Mouse (Mus musculus): ENCODE results near the gene Wwp2. TPM values are rescaled to one million over a fixed set of nuclear protein-coding genes. Genes with fewer than 3 reads are reported as not detected.

The Wwp2 gene
- total and polyA plus RNA-seq, 3 experiments, result 21.8 to 31.5 TPM; not detected in 1

- Histone ChIP-seq H3K27ac (ENCODE audit: control insufficient read depth, low read depth, low read length) (no peak overlapping the region), H3K9ac (ENCODE audit: control insufficient read depth, low read depth, low read length, poor library complexity, severe bottlenecking) (no peak overlapping the region), H3K4me1 (ENCODE audit: control insufficient read depth in 1 of 2, insufficient read depth in 2 of 2, low read length in 2 of 2) (peaks cover 14 to 16% of the 10 kb centered on the region in 2 experiments), H3K36me3 (ENCODE audit: control insufficient read depth in 1 of 2, insufficient read depth in 2 of 2, low read length in 2 of 2) (peaks cover 0 to 14% of the 10 kb centered on the region in 2 experiments; a peak in 3 of 4 replicates), H3K4me3 (ENCODE audit: control insufficient read depth in 1 of 2, insufficient read depth in 1 of 2, low read depth in 2 of 2, low read length in 2 of 2) (no peak overlapping the region), H3K27me3 (ENCODE audit: control insufficient read depth in 1 of 2, insufficient read depth in 2 of 2, low read length in 2 of 2) (no peaks in the 10 kb centered on the region), H3K9me3 (replicated peaks; ENCODE audit: insufficient read depth, low read length) (no peaks in the 10 kb centered on the region), H3K79me2 (ENCODE audit: control insufficient read depth, insufficient read depth, low read length, poor library complexity) (no peaks in the 10 kb centered on the region)
- no peak for DNase-seq (ENCODE audit: low read depth, low spot score)
- TF ChIP-seq POLR2A (IDR thresholded peaks at IDR 0.05; ENCODE audit: control insufficient read depth in 1 of 2, insufficient read depth in 1 of 2, low read depth in 1 of 2, low read length in 2 of 2, poor library complexity in 1 of 2) (no peak), TCF12 (IDR thresholded peaks at IDR 0.05; ENCODE audit: low read depth, low read length) (no peak), CHD2 (IDR thresholded peaks at IDR 0.05; ENCODE audit: low read length) (no peak), MYB (IDR thresholded peaks at IDR 0.05; ENCODE audit: low read depth, low read length) (no peak), MYC (IDR thresholded peaks at IDR 0.05; ENCODE audit: low read depth, low read length) (no peak), TAL1 (IDR thresholded peaks at IDR 0.05; ENCODE audit: low read length) (no peak), EP300 (IDR thresholded peaks at IDR 0.05; ENCODE audit: low read depth in 1 of 2, low read length in 2 of 2) (no peak), POLR2AphosphoS2 (IDR thresholded peaks at IDR 0.05; ENCODE audit: low read length) (no peak)
Observed at GRCm38 (mm10) chr8:107492802-107493201, 56.6 kb downstream of the Wwp2 start.

GRCm38 (mm10) chr8:107495425-107495824, 59.3 kb downstream of the Wwp2 start:
- Histone ChIP-seq H3K27ac (ENCODE audit: control insufficient read depth, low read depth, low read length) (no peak overlapping the region), H3K27me3 (ENCODE audit: control insufficient read depth in 1 of 2, insufficient read depth in 2 of 2, low read length in 2 of 2) (no peaks in the 10 kb centered on the region), H3K79me2 (ENCODE audit: control insufficient read depth, insufficient read depth, low read length, poor library complexity) (no peaks in the 10 kb centered on the region), H3K36me3 (ENCODE audit: control insufficient read depth in 1 of 2, insufficient read depth in 2 of 2, low read length in 2 of 2) (no peaks in the 10 kb centered on the region; a peak in 1 of 4 replicates), H3K9me3 (replicated peaks; ENCODE audit: insufficient read depth, low read length) (no peaks in the 10 kb centered on the region), H3K4me3 (ENCODE audit: control insufficient read depth in 1 of 2, insufficient read depth in 1 of 2, low read depth in 2 of 2, low read length in 2 of 2) (no peak overlapping the region), H3K4me1 (ENCODE audit: control insufficient read depth in 1 of 2, insufficient read depth in 2 of 2, low read length in 2 of 2) (no peaks in the 10 kb centered on the region), H3K9ac (ENCODE audit: control insufficient read depth, low read depth, low read length, poor library complexity, severe bottlenecking) (no peak overlapping the region)
- no peak for DNase-seq (ENCODE audit: low read depth, low spot score)
- TF ChIP-seq MXI1 (IDR thresholded peaks at IDR 0.05; ENCODE audit: low read depth, low read length) (no peak), POLR2AphosphoS2 (IDR thresholded peaks at IDR 0.05; ENCODE audit: low read length) (no peak)

- no peak overlapping the region for H3K9ac ChIP-seq (ENCODE audit: control insufficient read depth, low read depth, low read length, poor library complexity, severe bottlenecking)
- no peaks in the 10 kb centered on the region; a peak in 1 of 4 replicates for H3K36me3 ChIP-seq (ENCODE audit: control insufficient read depth in 1 of 2, insufficient read depth in 2 of 2, low read length in 2 of 2)
- no peak for DNase-seq (ENCODE audit: low read depth, low spot score)
- TF ChIP-seq MAFK (IDR thresholded peaks at IDR 0.05; ENCODE audit: borderline replicate concordance, low read depth, low read length), result no peak
- TF ChIP-seq E2F4 (IDR thresholded peaks at IDR 0.05; ENCODE audit: borderline replicate concordance, low read depth, low read length), result no peak
- no peak for TF ChIP-seq MXI1 (IDR thresholded peaks at IDR 0.05; ENCODE audit: low read depth, low read length)
- TF ChIP-seq JUND (IDR thresholded peaks at IDR 0.05; ENCODE audit: low read depth, low read length), result no peak
- H3K4me3 ChIP-seq (ENCODE audit: control insufficient read depth in 1 of 2, insufficient read depth in 1 of 2, low read depth in 2 of 2, low read length in 2 of 2), result no peak overlapping the region
- H3K79me2 ChIP-seq (ENCODE audit: control insufficient read depth, insufficient read depth, low read length, poor library complexity), result no peaks in the 10 kb centered on the region
- H3K9me3 ChIP-seq (replicated peaks; ENCODE audit: insufficient read depth, low read length), result no peaks in the 10 kb centered on the region
- H3K4me1 ChIP-seq (ENCODE audit: control insufficient read depth in 1 of 2, insufficient read depth in 2 of 2, low read length in 2 of 2), result peaks cover under 1 to 5% of the 10 kb centered on the region in 2 experiments; a peak in 2 of 4 replicates
- no peak overlapping the region for H3K27ac ChIP-seq (ENCODE audit: control insufficient read depth, low read depth, low read length)
- no peaks in the 10 kb centered on the region for H3K27me3 ChIP-seq (ENCODE audit: control insufficient read depth in 1 of 2, insufficient read depth in 2 of 2, low read length in 2 of 2)
Observed at GRCm38 (mm10) chr8:107497708-107498107, 61.5 kb downstream of the Wwp2 start.

Measured in MEL (cell line).